Mouse (Mus musculus) limb, embryonic 15.5 days (tissue): ENCODE results near the gene Olfr763. TPM values are rescaled to one million over a fixed set of nuclear protein-coding genes. Genes with fewer than 3 reads are reported as not detected.

Experiments used
- polyA plus RNA-seq: library from polyadenylated mRNA; unstranded; fragments of >200 nt; fragmentation: Nextera tagmentation; extraction: Ambion mirVana; gene quantifications from 2 replicates; pipeline ENCODE4 v1.2.1, GENCODE M21; 2015

The Olfr763 gene
- polyA plus RNA-seq, 1 experiment from 2014 or later, result not detected

Other genes starting within 250 kb of the Olfr763 start
- 1.7 and 2.5 TPM in 2 replicates for gene Mmp19, start 219.9 kb upstream of the Olfr763 start, polyA plus RNA-seq
- gene Dnajc14, start 206.7 kb upstream of the Olfr763 start, polyA plus RNA-seq, result 64.2 and 65.8 TPM in 2 replicates
- gene Tmem198b, start 206.4 kb upstream of the Olfr763 start, polyA plus RNA-seq, result 24.3 and 24.4 TPM in 2 replicates
- 180 and 182 TPM in 2 replicates for gene Sarnp, start 193.5 kb upstream of the Olfr763 start, polyA plus RNA-seq
- 64.8 and 66.3 TPM in 2 replicates for gene Ormdl2, start 189.1 kb upstream of the Olfr763 start, polyA plus RNA-seq
- gene Gdf11, start 119.1 kb upstream of the Olfr763 start, polyA plus RNA-seq, result 5.9 and 6.2 TPM in 2 replicates
- gene Cd63, start 109.8 kb upstream of the Olfr763 start, polyA plus RNA-seq, result 1,128 and 1,135 TPM in 2 replicates
- 13.6 and 16.8 TPM in 2 replicates for gene Rdh5, start 87.9 kb upstream of the Olfr763 start, polyA plus RNA-seq
- gene Bloc1s1, start 86.8 kb upstream of the Olfr763 start, polyA plus RNA-seq, result 225 and 234 TPM in 2 replicates
- 11.8 and 27.8 TPM in 2 replicates for gene Itga7, start 77.0 kb upstream of the Olfr763 start, polyA plus RNA-seq
- 0.24 and 0.32 TPM in 2 replicates for gene Mettl7b, start 49.8 kb upstream of the Olfr763 start, polyA plus RNA-seq
- gene Olfr9, start 21.4 kb upstream of the Olfr763 start, polyA plus RNA-seq, result not detected in 2 replicates
- gene Olfr764-ps1, start 29.1 kb downstream of the Olfr763 start, polyA plus RNA-seq, result not detected in 2 replicates
- not detected in 2 replicates for gene Olfr765, start 39.2 kb downstream of the Olfr763 start, polyA plus RNA-seq
- not detected in 2 replicates for gene Olfr766-ps1, start 58.2 kb downstream of the Olfr763 start, polyA plus RNA-seq
- not detected in 2 replicates for gene Olfr767, start 72.1 kb downstream of the Olfr763 start, polyA plus RNA-seq
- not detected in 2 replicates for gene Olfr768, start 88.6 kb downstream of the Olfr763 start, polyA plus RNA-seq
- gene Olfr769, start 107.1 kb downstream of the Olfr763 start, polyA plus RNA-seq, result not detected in 2 replicates
- not detected in 2 replicates for gene Olfr770, start 128.2 kb downstream of the Olfr763 start, polyA plus RNA-seq
- gene Olfr771, start 154.0 kb downstream of the Olfr763 start, polyA plus RNA-seq, result not detected in 2 replicates
- not detected in 2 replicates for gene Olfr772, start 167.1 kb downstream of the Olfr763 start, polyA plus RNA-seq
- not detected in 2 replicates for gene Olfr773, start 176.6 kb downstream of the Olfr763 start, polyA plus RNA-seq
- gene Olfr774, start 225.4 kb downstream of the Olfr763 start, polyA plus RNA-seq, result not detected in 2 replicates
- not detected in 2 replicates for gene Olfr775, start 237.6 kb downstream of the Olfr763 start, polyA plus RNA-seq
- gene Olfr776, start 248.3 kb downstream of the Olfr763 start, polyA plus RNA-seq, result not detected in 2 replicates